Mouse (Mus musculus): ENCODE results near the gene Nfia. TPM values are rescaled to one million over a fixed set of nuclear protein-coding genes. Genes with fewer than 3 reads are reported as not detected.

Nfia gene
- polyA plus RNA-seq, 1 experiment from 2014 or later = 28.6 TPM

GRCm38 (mm10) chr4:97751483-97752251, 20.9 kb upstream of the Nfia start:
- Histone ChIP-seq H3K27me3 (peaks cover 84% of the 10 kb centered on the region), H3K27ac (replicated peaks) (peak overlapping the region; percentile 36; the same call in 1 of the 2 replicates), H3K4me2 (replicated peaks) (peak overlapping the region; percentile 71), H3K4me3 (peak overlapping the region; percentile 40), H3K4me1 (peaks cover 29% of the 10 kb centered on the region), H3K36me3 (no peaks in the 10 kb centered on the region), H3K9me3 (no peaks in the 10 kb centered on the region), H3K9ac (replicated peaks) (peak overlapping the region; percentile 52)
- peak; percentile 66 for ATAC-seq (ENCODE audit: low FRiP score, low read depth)
- WGBS = under 1% methylated on average over 40 of the region's 40 CpGs

GRCm38 (mm10) chr4:97752276-97753010, 20.1 kb upstream of the Nfia start:
- no peak for ATAC-seq (ENCODE audit: low FRiP score, low read depth)
- no peaks in the 10 kb centered on the region for H3K9me3 ChIP-seq
- peak overlapping the region; percentile 40 for H3K4me3 ChIP-seq
- 13% methylated on average over 5 of the region's 5 CpGs for WGBS
- H3K4me1 ChIP-seq = peaks cover 32% of the 10 kb centered on the region
- no peak overlapping the region for H3K27ac ChIP-seq (replicated peaks)
- peak overlapping the region; percentile 71 for H3K4me2 ChIP-seq (replicated peaks)
- H3K9ac ChIP-seq (replicated peaks) = no peak overlapping the region
- peaks cover 82% of the 10 kb centered on the region for H3K27me3 ChIP-seq
- H3K36me3 ChIP-seq = no peaks in the 10 kb centered on the region

DNA sequence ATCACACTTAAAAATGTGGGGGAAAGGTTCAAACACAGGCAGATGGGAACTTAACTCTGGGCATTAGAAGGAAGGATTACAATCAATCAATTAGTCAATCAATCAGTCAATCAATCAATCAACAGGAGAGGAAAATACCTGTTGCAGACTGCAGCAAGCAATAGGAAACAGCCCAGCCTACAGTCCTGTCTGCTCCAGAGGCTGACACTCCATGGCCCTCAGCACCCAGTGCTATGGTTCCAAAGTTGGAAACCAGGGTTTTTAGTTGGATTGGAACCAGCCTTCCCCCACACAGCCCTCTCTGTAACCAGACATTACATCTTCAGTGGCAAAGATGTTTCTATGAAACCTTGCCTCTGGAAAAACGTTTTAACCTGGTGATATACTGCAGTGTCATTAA, 19.0 kb upstream of the Nfia start:
- no peak for ATAC-seq (ENCODE audit: low FRiP score, low read depth)
- H3K27ac ChIP-seq (replicated peaks) = no peak overlapping the region
- peaks cover 40% of the 10 kb centered on the region for H3K4me1 ChIP-seq
- no peaks in the 10 kb centered on the region for H3K9me3 ChIP-seq
- H3K36me3 ChIP-seq = no peaks in the 10 kb centered on the region
- no peak overlapping the region for H3K4me3 ChIP-seq
- 5% methylated on average over 1 of the region's 1 CpGs for WGBS
- no peak overlapping the region for H3K9ac ChIP-seq (replicated peaks)
- no peak overlapping the region for H3K4me2 ChIP-seq (replicated peaks)
- H3K27me3 ChIP-seq = peaks cover 80% of the 10 kb centered on the region

DNA sequence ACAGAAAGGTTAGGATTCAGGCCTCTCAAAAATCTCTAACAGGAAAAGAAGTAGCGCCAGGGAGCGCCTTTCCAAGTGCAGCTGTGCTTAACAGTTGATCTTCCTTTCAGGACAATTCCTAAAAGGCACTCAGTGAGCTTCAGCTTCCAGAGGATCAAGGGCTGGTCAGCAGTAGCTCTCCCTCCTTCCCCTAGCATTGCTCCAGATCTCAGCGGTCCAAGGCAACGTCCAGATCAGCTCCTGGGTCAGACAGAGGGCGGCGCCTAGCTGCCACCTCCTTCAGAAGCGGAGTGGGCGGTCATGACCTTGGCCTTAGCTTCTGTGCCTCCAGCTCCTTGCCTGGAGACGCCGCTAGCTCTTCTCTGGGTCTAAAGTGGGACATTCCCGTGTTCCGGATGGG, 18.3 kb upstream of the Nfia start:
- Histone ChIP-seq H3K27ac (replicated peaks) (no peak overlapping the region), H3K4me1 (peaks cover 44% of the 10 kb centered on the region), H3K9ac (replicated peaks) (no peak overlapping the region), H3K36me3 (no peaks in the 10 kb centered on the region), H3K4me3 (no peak overlapping the region), H3K4me2 (replicated peaks) (0 out of 2 replicates have a peak overlapping the region, but pooled peaks have one; percentile 5), H3K9me3 (no peaks in the 10 kb centered on the region), H3K27me3 (peaks cover 81% of the 10 kb centered on the region)
- WGBS = 4% methylated on average over 12 of the region's 12 CpGs
- ATAC-seq (ENCODE audit: low FRiP score, low read depth) = no peak

DNA sequence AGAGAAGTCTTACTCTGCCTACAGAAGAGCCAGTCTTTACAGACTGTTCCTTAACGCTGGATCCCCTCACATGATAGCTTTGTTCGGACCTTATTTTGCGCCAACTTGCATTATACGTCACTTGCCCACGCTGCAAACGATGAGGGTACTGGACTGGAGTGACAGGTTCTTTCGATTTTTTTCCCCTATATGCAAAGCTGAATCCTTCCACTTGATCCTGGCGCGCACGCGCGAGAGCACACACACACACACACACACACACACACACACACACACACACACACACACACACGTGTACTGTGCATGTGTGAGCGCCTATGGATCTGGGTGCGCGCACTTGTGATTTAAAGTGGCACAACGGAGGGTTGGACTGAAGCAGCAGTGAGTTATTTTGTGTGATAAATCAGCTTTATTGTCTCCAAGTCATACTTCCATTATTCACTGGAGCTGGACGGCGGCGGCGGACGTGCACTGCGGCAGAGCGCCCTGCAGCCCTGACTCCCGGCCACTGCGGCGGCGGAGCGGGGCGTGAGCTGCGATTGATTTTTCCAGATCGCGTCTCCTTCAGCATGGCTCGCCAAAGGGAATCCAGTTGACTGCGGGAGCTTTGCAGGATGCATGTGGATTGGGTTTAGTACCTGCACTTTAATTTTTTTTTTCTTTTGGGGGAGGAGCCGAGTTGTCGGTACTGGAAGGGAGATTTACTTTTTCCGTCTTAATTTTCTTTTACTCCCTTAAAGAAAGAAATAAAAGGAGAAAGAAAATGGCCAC, 15.1 kb upstream of the Nfia start:
- no peaks in the 10 kb centered on the region for H3K9me3 ChIP-seq
- peaks cover 29% of the 10 kb centered on the region for H3K4me1 ChIP-seq
- WGBS = under 1% methylated on average over 38 of the region's 38 CpGs
- H3K9ac ChIP-seq (replicated peaks) = peak overlapping the region; percentile 55
- peak overlapping the region; percentile 46 for H3K4me3 ChIP-seq
- H3K27me3 ChIP-seq = peaks cover 69% of the 10 kb centered on the region
- H3K4me2 ChIP-seq (replicated peaks) = peak overlapping the region; percentile 64
- peak; percentile 85 for ATAC-seq (ENCODE audit: low FRiP score, low read depth)
- no peaks in the 10 kb centered on the region for H3K36me3 ChIP-seq
- peak overlapping the region; percentile 25 for H3K27ac ChIP-seq (replicated peaks)

DNA sequence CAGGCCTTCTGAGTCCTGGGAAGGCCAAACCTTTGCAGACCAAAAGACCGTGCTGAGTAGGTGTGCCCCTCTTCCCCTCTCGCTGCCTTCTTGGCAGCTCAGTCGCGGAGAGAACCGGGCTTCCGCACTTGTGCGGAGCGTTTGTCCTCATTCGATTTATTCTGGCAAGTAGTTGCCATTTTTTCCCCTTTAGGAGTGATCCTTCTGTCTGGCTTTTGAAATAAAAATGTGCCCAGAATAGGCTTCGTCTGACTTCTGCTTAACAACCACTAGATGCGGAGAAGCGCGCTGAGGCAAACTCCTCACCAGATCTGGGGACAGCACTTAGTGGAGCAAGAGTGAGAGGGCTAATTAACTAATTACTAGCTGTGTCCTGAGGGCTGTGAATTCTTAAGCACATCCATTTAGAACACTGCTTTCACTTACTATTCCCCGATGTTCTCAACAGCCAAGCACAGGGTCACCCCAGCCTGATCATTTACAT, 14.5 kb upstream of the Nfia start:
- peak overlapping the region; percentile 55 for H3K9ac ChIP-seq (replicated peaks)
- H3K9me3 ChIP-seq = no peaks in the 10 kb centered on the region
- H3K27ac ChIP-seq (replicated peaks) = peak overlapping the region; percentile 25; the same call in 1 of the 2 replicates
- under 1% methylated on average over 14 of the region's 14 CpGs for WGBS
- peak overlapping the region; percentile 46 for H3K4me3 ChIP-seq
- H3K27me3 ChIP-seq = peaks cover 63% of the 10 kb centered on the region
- H3K4me2 ChIP-seq (replicated peaks) = peak overlapping the region; percentile 64
- H3K4me1 ChIP-seq = peaks cover 22% of the 10 kb centered on the region
- peak; percentile 58 for ATAC-seq (ENCODE audit: low FRiP score, low read depth)
- H3K36me3 ChIP-seq = no peaks in the 10 kb centered on the region

DNA sequence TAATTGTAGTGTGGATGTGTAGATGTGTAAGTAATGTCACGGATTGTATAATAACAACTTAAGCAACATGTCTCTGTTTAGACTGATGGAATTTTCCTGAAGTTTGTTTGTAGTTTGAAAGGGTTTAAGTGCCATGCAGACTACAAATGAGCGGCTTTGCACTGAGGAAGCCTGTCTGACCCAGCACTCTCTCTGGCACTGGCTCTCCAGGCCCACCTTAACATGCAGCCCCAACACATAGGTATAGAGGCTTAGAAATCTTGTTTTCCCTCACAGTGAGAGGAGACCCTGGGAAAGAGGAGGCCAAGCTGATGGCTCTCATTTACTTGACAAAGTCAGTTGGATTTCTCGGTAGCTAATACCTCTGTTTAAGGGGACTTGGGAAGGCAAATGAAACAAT, 13.9 kb upstream of the Nfia start:
- peak overlapping the region; percentile 64 for H3K4me2 ChIP-seq (replicated peaks)

DNA sequence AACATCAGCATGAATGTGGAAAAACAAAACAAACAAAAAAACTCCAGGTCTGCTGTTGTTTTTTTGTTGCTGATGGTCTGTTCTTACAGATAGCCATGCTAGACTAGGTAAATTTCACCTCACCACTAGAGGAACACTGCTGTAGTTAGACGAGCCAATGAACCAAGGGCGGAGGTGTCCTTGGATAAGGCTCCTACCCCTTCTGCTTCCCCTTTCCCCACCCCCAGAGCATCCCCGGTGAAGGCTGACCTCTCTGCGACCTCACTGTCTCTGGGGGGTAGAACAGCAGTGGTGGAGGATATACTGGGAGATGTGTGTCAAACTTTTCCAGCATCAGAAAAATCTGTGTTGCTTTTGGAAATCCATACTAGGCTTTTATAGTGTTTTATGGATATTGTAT, 7.9 kb upstream of the Nfia start:
- no peaks in the 10 kb centered on the region for H3K4me1 ChIP-seq
- no peaks in the 10 kb centered on the region for H3K36me3 ChIP-seq
- H3K4me2 ChIP-seq (replicated peaks) = no peak overlapping the region
- ATAC-seq (ENCODE audit: low FRiP score, low read depth) = no peak
- no peak overlapping the region for H3K4me3 ChIP-seq
- no peak overlapping the region for H3K27ac ChIP-seq (replicated peaks)
- H3K9me3 ChIP-seq = no peaks in the 10 kb centered on the region
- peaks cover 15% of the 10 kb centered on the region for H3K27me3 ChIP-seq
- no peak overlapping the region for H3K9ac ChIP-seq (replicated peaks)
- 36% methylated on average over 4 of the region's 4 CpGs for WGBS

More for the DNA sequence above, 13.9 kb upstream of the Nfia start:
- Histone ChIP-seq H3K9ac (replicated peaks) (no peak overlapping the region), H3K9me3 (no peaks in the 10 kb centered on the region), H3K27me3 (peaks cover 57% of the 10 kb centered on the region), H3K27ac (replicated peaks) (no peak overlapping the region), H3K4me3 (peak overlapping the region; percentile 46), H3K36me3 (no peaks in the 10 kb centered on the region), H3K4me1 (peaks cover 21% of the 10 kb centered on the region)
- ATAC-seq (ENCODE audit: low FRiP score, low read depth) = no peak
- WGBS = 11% methylated on average over 3 of the region's 3 CpGs

GRCm38 (mm10) chr4:97765341-97766020, 7.1 kb upstream of the Nfia start:
- Histone ChIP-seq H3K4me3 (no peak overlapping the region), H3K9ac (replicated peaks) (no peak overlapping the region), H3K4me1 (no peaks in the 10 kb centered on the region), H3K36me3 (no peaks in the 10 kb centered on the region), H3K4me2 (replicated peaks) (no peak overlapping the region), H3K9me3 (no peaks in the 10 kb centered on the region), H3K27me3 (peaks cover 16% of the 10 kb centered on the region), H3K27ac (replicated peaks) (no peak overlapping the region)
- no peak for ATAC-seq (ENCODE audit: low FRiP score, low read depth)
- WGBS = 73% methylated on average over 4 of the region's 4 CpGs

GRCm38 (mm10) chr4:97766100-97766499, 6.4 kb upstream of the Nfia start:
- 90% methylated on average over 3 of the region's 3 CpGs for WGBS
- H3K27ac ChIP-seq (replicated peaks) = no peak overlapping the region
- H3K4me2 ChIP-seq (replicated peaks) = no peak overlapping the region
- ATAC-seq (ENCODE audit: low FRiP score, low read depth) = no peak
- peaks cover 11% of the 10 kb centered on the region for H3K27me3 ChIP-seq
- H3K36me3 ChIP-seq = no peaks in the 10 kb centered on the region
- H3K9ac ChIP-seq (replicated peaks) = no peak overlapping the region
- H3K9me3 ChIP-seq = no peaks in the 10 kb centered on the region
- no peak overlapping the region for H3K4me3 ChIP-seq
- no peaks in the 10 kb centered on the region for H3K4me1 ChIP-seq

GRCm38 (mm10) chr4:97767025-97767424, 5.5 kb upstream of the Nfia start:
- Histone ChIP-seq H3K27me3 (peaks cover 11% of the 10 kb centered on the region), H3K4me3 (no peak overlapping the region), H3K4me2 (replicated peaks) (no peak overlapping the region), H3K27ac (replicated peaks) (no peak overlapping the region), H3K4me1 (peaks cover 7% of the 10 kb centered on the region), H3K9me3 (no peaks in the 10 kb centered on the region), H3K9ac (replicated peaks) (no peak overlapping the region), H3K36me3 (no peaks in the 10 kb centered on the region)
- ATAC-seq (ENCODE audit: low FRiP score, low read depth) = no peak
- WGBS = 77% methylated on average over 4 of the region's 4 CpGs
